Mouse (Mus musculus): ENCODE measurements around the gene Kcng1.

DNA sequence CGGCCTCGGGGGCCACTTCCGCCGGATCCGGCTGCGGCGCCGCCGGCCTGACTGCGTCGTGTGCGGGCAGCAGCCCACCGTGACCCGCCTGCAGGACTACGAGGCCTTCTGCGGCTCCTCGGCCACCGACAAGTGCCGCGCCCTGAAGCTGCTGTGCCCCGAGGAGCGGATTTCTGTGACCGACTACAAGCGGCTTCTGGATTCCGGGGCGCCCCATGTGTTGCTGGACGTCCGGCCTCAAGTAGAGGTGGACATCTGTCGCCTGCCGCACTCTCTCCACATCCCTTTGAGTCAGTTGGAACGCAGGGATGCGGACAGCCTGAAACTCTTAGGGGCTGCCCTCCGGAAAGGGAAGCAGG is 50.1 kb downstream of the Kcng1 start:
- TF ChIP-seq CTCF (IDR thresholded peaks at IDR 0.05; ENCODE audit: extremely low read depth, insufficient read depth, low read length) = no peak
- no peak for TF ChIP-seq POLR2A (IDR thresholded peaks at IDR 0.05; ENCODE audit: extremely low read depth, insufficient read depth, low read length)
